Mouse (Mus musculus) CH12.LX (cell line): ENCODE results near the gene Ccm2l. TPM values are rescaled to one million over a fixed set of nuclear protein-coding genes. Genes with fewer than 3 reads are reported as not detected.

Experiments used
- DNase-seq: peaks from one replicate; pipeline ENCODE4 v3.0.0-alpha.2; 2013; ENCODE audit errors: extremely low read depth
- H3K27ac ChIP-seq: 2 replicates; pipeline ENCODE4 v1.5.1; 2012; ENCODE audit warnings: low read depth, mild to moderate bottlenecking, control low read depth, moderate library complexity; ENCODE audit not compliant: insufficient read depth
- H3K27me3 ChIP-seq: replicated peaks from 2 replicates; pipeline ENCODE3; 2012; ENCODE audit warnings: inconsistent platforms
- H3K36me3 ChIP-seq, 2 experiments: replicated peaks in 1 of 2; 2 replicates each; pipeline versions ENCODE3 to v1.6.1; 2012; ENCODE audit warnings: inconsistent platforms in 1 of 2, low read length in 1 of 2, mild to moderate bottlenecking in 1 of 2, mixed read lengths in 1 of 2, moderate library complexity in 1 of 2; ENCODE audit not compliant: control insufficient read depth in 1 of 2, insufficient read depth in 1 of 2
- H3K4me1 ChIP-seq, 2 experiments: 2 replicates each; pipeline ENCODE4 v1.6.1; 2012; ENCODE audit warnings: inconsistent platforms in 1 of 2, moderate library complexity in 1 of 2; ENCODE audit not compliant: insufficient read depth in 2 of 2, control insufficient read depth in 1 of 2
- H3K4me2 ChIP-seq: 2 replicates; pipeline ENCODE4 v1.6.1; 2012; ENCODE audit warnings: low read depth, mild to moderate bottlenecking, control low read depth; ENCODE audit not compliant: poor library complexity, insufficient read depth, severe bottlenecking
- H3K4me3 ChIP-seq, 3 experiments: fragments of 150-350 bp in 1 of 3; sonication (generic) in 1 of 3; replicated peaks in 1 of 3; 2 replicates each; pipeline versions ENCODE3 to v1.5.1; 2011 to 2012; ENCODE audit warnings: low read depth in 2 of 3, low read length in 2 of 3, mild to moderate bottlenecking in 2 of 3, moderate library complexity in 2 of 3, control low read depth in 1 of 3, improper control_type of control experiment in 1 of 3, inconsistent platforms in 1 of 3, mixed read lengths in 1 of 3; ENCODE audit not compliant: poor library complexity in 1 of 3
- H3K79me2 ChIP-seq: replicated peaks from 2 replicates; pipeline ENCODE4 v1.6.1; 2012; ENCODE audit warnings: mild to moderate bottlenecking, moderate library complexity; ENCODE audit not compliant: control insufficient read depth, poor library complexity, insufficient read depth, severe bottlenecking; ENCODE audit errors: extremely low read depth
- H3K9ac ChIP-seq: 2 replicates; pipeline ENCODE4 v1.6.1; 2012; ENCODE audit warnings: low read depth, mild to moderate bottlenecking, control low read depth, moderate library complexity; ENCODE audit not compliant: insufficient read depth
- H3K9me3 ChIP-seq: replicated peaks from 2 replicates; pipeline ENCODE3; 2012; ENCODE audit warnings: low read length, inconsistent platforms, mixed read lengths
- CHD2 ChIP-seq: IDR thresholded peaks from 2 replicates; pipeline ENCODE4 v1.6.1; 2011; ENCODE audit warnings: low read length, improper control_type of control experiment
- CTCF ChIP-seq, 2 experiments: IDR thresholded peaks in 1 of 2; conservative IDR thresholded peaks in 1 of 2; 2 replicates each; pipeline ENCODE4 v1.5.1; 2011 to 2012; ENCODE audit warnings: low read depth in 2 of 2, low read length in 2 of 2, improper control_type of control experiment in 1 of 2, inconsistent platforms in 1 of 2, mild to moderate bottlenecking in 1 of 2, moderate library complexity in 1 of 2
- E2F4 ChIP-seq: IDR thresholded peaks from 2 replicates; pipeline ENCODE4 v1.6.1; 2011; ENCODE audit warnings: low read depth, low read length, improper control_type of control experiment; ENCODE audit not compliant: insufficient replicate concordance
- EP300 ChIP-seq: IDR thresholded peaks from 2 replicates; pipeline ENCODE4 v1.6.1; 2011; ENCODE audit warnings: low read length, improper control_type of control experiment
- IRF4 ChIP-seq: IDR thresholded peaks from 2 replicates; pipeline ENCODE4 v1.6.1; 2014; ENCODE audit warnings: low read depth, mild to moderate bottlenecking, inconsistent platforms, low read length, improper control_type of control experiment
- JUND ChIP-seq: conservative IDR thresholded peaks from 2 replicates; pipeline ENCODE4 v1.6.1; 2011; ENCODE audit warnings: low read depth, low read length, improper control_type of control experiment
- MAFK ChIP-seq: IDR thresholded peaks from 2 replicates; pipeline ENCODE4 v1.6.1; 2011; ENCODE audit warnings: low read length, improper control_type of control experiment; ENCODE audit not compliant: insufficient replicate concordance
- MAX ChIP-seq: IDR thresholded peaks from 2 replicates; pipeline ENCODE4 v1.6.1; 2011; ENCODE audit warnings: low read length, improper control_type of control experiment
- MEF2A ChIP-seq: IDR thresholded peaks from 2 replicates; pipeline ENCODE4 v1.6.1; 2014; ENCODE audit warnings: low read depth, mild to moderate bottlenecking, inconsistent platforms, low read length, improper control_type of control experiment, borderline replicate concordance
- MYC ChIP-seq: IDR thresholded peaks from 2 replicates; pipeline ENCODE4 v1.6.1; 2011; ENCODE audit warnings: low read depth, mild to moderate bottlenecking, improper control_type of control experiment, low read length
- NELFE ChIP-seq: IDR thresholded peaks from 2 replicates; pipeline ENCODE4 v1.6.1; 2011; ENCODE audit warnings: low read depth, low read length, improper control_type of control experiment
- NRF1 ChIP-seq: IDR thresholded peaks from 2 replicates; pipeline ENCODE4 v1.6.1; 2014; ENCODE audit warnings: low read depth, mild to moderate bottlenecking, inconsistent platforms, low read length, improper control_type of control experiment, moderate library complexity
- PAX5 ChIP-seq: IDR thresholded peaks from 2 replicates; pipeline ENCODE4 v1.6.1; 2012; ENCODE audit warnings: low read length, inconsistent platforms, mixed read lengths
- POLR2A ChIP-seq: IDR thresholded peaks from 2 replicates; pipeline ENCODE4 v1.6.1; 2011; ENCODE audit warnings: low read depth, mild to moderate bottlenecking, improper control_type of control experiment, low read length
- POLR2AphosphoS2 ChIP-seq: IDR thresholded peaks from 2 replicates; pipeline ENCODE4 v1.6.1; 2011; ENCODE audit warnings: low read depth, low read length, improper control_type of control experiment
- SIN3A ChIP-seq: IDR thresholded peaks from 2 replicates; pipeline ENCODE4 v1.6.1; 2012; ENCODE audit warnings: low read length, improper control_type of control experiment, inconsistent platforms
- SMC3 ChIP-seq: IDR thresholded peaks from 2 replicates; pipeline ENCODE4 v1.6.1; 2011; ENCODE audit warnings: low read depth, low read length, improper control_type of control experiment
- TCF12 ChIP-seq: IDR thresholded peaks from 2 replicates; pipeline ENCODE4 v1.6.1; 2014; ENCODE audit warnings: low read depth, mild to moderate bottlenecking, inconsistent platforms, low read length, improper control_type of control experiment
- USF1 ChIP-seq: IDR thresholded peaks from 2 replicates; pipeline ENCODE4 v1.6.1; 2014; ENCODE audit warnings: low read depth, mild to moderate bottlenecking, inconsistent platforms, low read length, improper control_type of control experiment
- USF2 ChIP-seq: conservative IDR thresholded peaks from 2 replicates; pipeline ENCODE4 v1.6.1; 2011; ENCODE audit warnings: low read depth, low read length, improper control_type of control experiment
- ZKSCAN1 ChIP-seq: IDR thresholded peaks from 2 replicates; pipeline ENCODE4 v1.6.1; 2012; ENCODE audit warnings: low read depth, inconsistent platforms, low read length, improper control_type of control experiment, borderline replicate concordance
- ZNF384 ChIP-seq: IDR thresholded peaks from 2 replicates; pipeline ENCODE4 v1.6.1; 2012; ENCODE audit warnings: low read depth, low read length, improper control_type of control experiment, inconsistent platforms
- dilution Hi-C: fragments of 300-500 bp; cut with MboI; formaldehyde crosslinking; loops from 2 replicates; pipeline ENCODE4 v1.14.3; 2020; ENCODE audit warnings: low sequenced_read_pairs; ENCODE audit not compliant: extremely low pct_unique_long_range_greater_than_20kb, extremely low pct_ligation_motif_present
- in situ Hi-C: fragments of 300-500 bp; cut with MboI; formaldehyde crosslinking; loops from 3 replicates; pipeline ENCODE4 v1.14.3; 2019; ENCODE audit warnings: low sequenced_read_pairs, low pct_ligation_motif_present, low pct_unique_long_range_greater_than_20kb, mixed read lengths
- polyA plus RNA-seq: library from polyadenylated mRNA; unstranded; fragments of >175 nt; gene quantifications from 2 replicates; pipeline ENCODE4 v1.2.1, GENCODE M21; 2012; ENCODE audit warnings: low read depth; ENCODE audit not compliant: insufficient read length
- total RNA-seq, 2 experiments: library from RNA; depleted of rRNA; stranded (reverse); fragments of 300-350 nt in 1 of 2; fragments of >200 nt in 1 of 2; gene quantifications; 2 replicates each; pipeline ENCODE4 v1.2.3; 2012 to 2014

Gene Ccm2l
- total and polyA plus RNA-seq, 3 experiments = not detected

DNA sequence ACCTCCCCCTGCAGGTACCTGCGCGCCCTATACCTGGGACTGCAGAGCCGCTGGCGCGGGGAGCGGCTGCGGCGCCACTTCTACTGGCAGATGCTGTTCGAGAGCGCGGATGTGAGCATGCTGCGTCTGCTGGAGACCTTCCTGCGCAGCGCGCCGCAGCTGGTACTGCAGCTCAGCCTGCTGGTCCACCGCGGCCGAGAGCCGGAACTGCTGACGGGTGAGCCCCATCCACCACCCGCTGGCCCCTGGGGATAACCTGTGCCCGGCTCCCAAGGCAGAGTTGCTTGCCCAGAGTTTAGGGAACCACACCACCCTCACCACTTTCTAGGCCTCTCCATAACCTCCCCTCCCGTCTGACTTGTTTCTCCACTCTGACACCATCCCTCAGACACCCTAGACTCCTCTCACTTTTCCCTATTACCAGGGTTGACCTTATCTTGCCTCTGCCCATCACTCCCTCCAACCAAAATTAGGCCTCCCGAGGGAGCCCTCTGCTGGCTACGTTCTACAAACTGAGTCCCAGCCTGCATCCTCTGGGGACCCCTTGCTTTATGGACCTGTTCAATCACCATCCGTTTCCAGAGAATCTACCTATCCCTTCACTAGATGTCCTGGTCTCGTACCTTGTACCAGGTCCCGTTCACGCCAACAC, 12.9 kb upstream of the Ccm2l start:
- no peak overlapping the region for H3K9ac ChIP-seq
- no peak for DNase-seq
- in situ Hi-C loops (no loop called here), dilution Hi-C loops (no loop called here)
- TF ChIP-seq CHD2 (no peak), CTCF (conservative IDR thresholded peaks at IDR 0.05 in 1 of 2, IDR thresholded peaks at IDR 0.05 in 1 of 2; ENCODE audit: low read depth in 2 of 2, low read length in 2 of 2) (peak in 1 of 2 experiments; percentile 38; a peak in 2 of 4 replicates)
- TF ChIP-seq, all 38 proteins: peak for 1
- Histone ChIP-seq H3K27ac (no peak overlapping the region), H3K27me3 (peaks cover 86% of the 10 kb centered on the region), H3K36me3 (no peaks in the 10 kb centered on the region), H3K79me2 (no peaks in the 10 kb centered on the region), H3K4me3 (no peak overlapping the region), H3K9me3 (no peaks in the 10 kb centered on the region), H3K4me1 (peaks cover 8 to 38% of the 10 kb centered on the region in 2 experiments; a peak in 3 of 4 replicates), H3K4me2 (no peak overlapping the region)

DNA sequence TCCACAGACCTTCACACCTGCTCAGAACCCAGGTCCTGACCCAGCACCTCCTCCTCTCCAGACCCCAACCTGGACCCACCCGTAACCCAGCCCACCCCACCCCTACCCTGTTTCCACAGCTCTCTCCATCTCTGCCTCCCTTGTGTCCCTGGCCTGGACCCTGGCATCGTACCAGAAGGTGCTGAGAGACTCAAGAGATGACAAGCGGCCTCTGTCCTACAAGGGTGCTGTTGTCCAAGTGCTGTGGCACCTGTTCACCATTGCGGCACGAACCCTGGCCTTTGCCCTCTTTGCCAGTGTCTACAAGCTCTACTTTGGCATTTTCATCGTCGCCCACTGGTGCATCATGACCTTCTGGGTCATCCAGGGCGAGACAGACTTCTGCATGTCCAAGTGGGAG, 11.9 kb upstream of the Ccm2l start:
- Histone ChIP-seq H3K9me3 (no peaks in the 10 kb centered on the region), H3K27me3 (peaks cover 88% of the 10 kb centered on the region), H3K4me1 (peaks cover 8 to 44% of the 10 kb centered on the region in 2 experiments; a peak in 3 of 4 replicates), H3K4me2 (no peak overlapping the region), H3K4me3 (no peak overlapping the region), H3K9ac (no peak overlapping the region), H3K79me2 (no peaks in the 10 kb centered on the region), H3K36me3 (no peaks in the 10 kb centered on the region), H3K27ac (no peak overlapping the region)
- dilution Hi-C loops (no loop called here), in situ Hi-C loops (no loop called here)
- no peak for DNase-seq
- no peak for TF ChIP-seq TCF12
- TF ChIP-seq MEF2A = no peak
- no peak for TF ChIP-seq POLR2AphosphoS2
- TF ChIP-seq SMC3 = no peak
- no peak for TF ChIP-seq MAFK
- no peak for TF ChIP-seq NRF1
- no peak for TF ChIP-seq USF2
- no peak for TF ChIP-seq JUND
- no peak for TF ChIP-seq NELFE
- no peak for TF ChIP-seq ZKSCAN1
- no peak for TF ChIP-seq ZNF384
- TF ChIP-seq MYC = no peak
- no peak for TF ChIP-seq PAX5
- TF ChIP-seq EP300 = no peak
- TF ChIP-seq IRF4 = no peak
- TF ChIP-seq SIN3A = no peak
- TF ChIP-seq E2F4 = no peak
- TF ChIP-seq USF1 = no peak
- TF ChIP-seq POLR2A = no peak
- no peak for TF ChIP-seq MAX
